Mouse (Mus musculus) mature B cell (primary cell): Measurements from ENCODE around the gene Sstr4.

Experiments used
- in situ Hi-C: fragments of 300-500 bp; cut with MboI; formaldehyde crosslinking; loops from 2 replicates; pipeline ENCODE4 v1.14.3; 2019

The Sstr4 gene

GRCm38 (mm10) chr2:148428523-148428922 lies 33.4 kb downstream of the Sstr4 start:
- in situ Hi-C loops, result no loop called here

GRCm38 (mm10) chr2:148429001-148429505 lies 33.9 kb downstream of the Sstr4 start:
- in situ Hi-C loops, result no loop called here

GRCm38 (mm10) chr2:148430941-148431340 lies 35.8 kb downstream of the Sstr4 start:
- in situ Hi-C loops, result no loop called here

DNA sequence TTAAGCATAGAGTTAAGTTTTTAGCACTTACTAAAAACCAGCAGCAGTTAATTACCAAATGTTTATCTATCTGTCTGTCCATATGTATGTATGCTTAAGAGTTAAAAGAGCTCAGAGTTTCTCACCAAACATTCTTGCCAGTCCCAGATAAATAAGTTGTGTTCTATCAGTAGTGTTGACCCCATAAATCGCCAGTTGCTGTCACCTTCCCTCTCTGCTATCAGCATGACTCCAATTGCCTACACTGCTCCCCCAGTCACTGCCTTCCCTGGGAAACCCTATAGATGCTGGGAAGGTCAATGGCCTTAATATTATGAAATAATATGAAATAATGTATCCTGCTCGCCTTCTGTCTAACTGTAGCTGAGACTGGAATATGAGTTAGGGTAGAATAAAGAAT lies 37.2 kb downstream of the Sstr4 start:
- in situ Hi-C loops, result no loop called here

GRCm38 (mm10) chr2:148436285-148436684 lies 41.1 kb downstream of the Sstr4 start:
- in situ Hi-C loops, result loop anchor here (5.0 kb wide), 1 partner anchor 51 kb away; no protein-coding TSS in a partner anchor

DNA sequence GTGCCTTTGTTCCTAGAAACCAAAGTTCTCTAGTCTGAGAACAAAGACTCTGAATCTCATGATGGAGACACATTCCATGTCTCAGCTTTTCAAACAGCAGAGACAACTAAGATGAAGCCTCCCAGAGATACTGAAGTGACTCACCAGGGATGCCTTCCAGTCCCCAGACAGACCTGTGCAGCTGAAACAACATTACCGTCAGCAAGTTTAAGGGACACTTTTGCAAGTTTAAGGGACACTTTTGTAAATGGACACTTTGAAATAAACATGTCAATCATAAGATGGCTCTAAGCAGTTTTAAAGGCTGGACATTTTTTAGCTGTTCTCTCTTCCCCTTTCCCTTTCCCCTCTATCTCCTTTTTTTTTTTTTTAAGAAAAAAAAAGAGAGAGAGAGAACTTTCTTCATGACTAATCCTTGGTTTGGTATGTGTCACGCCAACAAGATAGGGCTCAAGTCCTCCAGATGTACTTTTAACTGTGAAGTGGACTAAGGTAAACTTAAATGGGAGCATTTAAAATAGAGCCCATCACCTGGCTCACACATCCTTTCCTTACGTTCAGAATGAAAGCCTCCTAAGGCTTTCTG lies 44.6 kb downstream of the Sstr4 start:
- in situ Hi-C loops, result loop anchor here (5.0 kb wide), 1 partner anchor 48 kb away; no protein-coding TSS in a partner anchor

DNA sequence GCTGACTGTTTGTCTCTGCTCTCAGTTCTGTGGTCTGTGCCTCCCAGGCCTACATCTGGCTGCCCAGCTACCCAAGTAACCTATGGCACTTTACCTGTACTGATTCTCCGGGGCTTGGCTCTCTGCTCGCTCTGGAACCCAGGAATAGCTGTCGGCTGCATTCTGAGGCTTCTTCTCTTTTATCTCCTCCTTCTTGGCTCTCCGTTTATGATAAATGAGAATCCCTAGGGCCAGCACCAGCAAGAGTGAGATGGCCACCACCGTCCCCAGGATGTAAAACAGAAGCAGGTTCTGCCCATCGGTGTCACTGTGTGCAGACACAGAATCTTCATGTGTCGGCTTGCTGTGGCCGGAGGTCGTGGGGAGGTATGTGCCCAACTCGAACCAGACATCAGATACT lies 46.3 kb downstream of the Sstr4 start:
- in situ Hi-C loops, result no loop called here

GRCm38 (mm10) chr2:148442172-148442571 lies 47.0 kb downstream of the Sstr4 start:
- in situ Hi-C loops, result no loop called here

DNA sequence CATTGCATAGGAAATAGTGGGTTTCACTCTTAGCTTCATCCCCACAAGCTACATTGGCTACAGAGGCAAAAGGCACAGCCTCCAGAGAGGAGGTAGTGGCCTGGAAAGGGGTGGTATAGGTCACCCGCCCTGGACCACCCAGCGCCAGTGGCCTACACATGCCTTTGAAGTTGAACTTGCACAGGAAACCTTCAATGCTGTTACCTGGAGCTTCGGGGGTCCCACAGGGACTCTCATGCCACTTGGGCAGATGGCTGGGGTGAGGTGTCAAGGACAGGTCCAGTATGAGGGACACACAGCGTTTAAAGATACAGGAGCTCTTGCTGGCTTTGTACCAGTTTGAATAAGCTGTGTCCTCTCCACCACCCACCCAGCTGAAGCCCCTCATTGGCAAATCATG lies 47.6 kb downstream of the Sstr4 start:
- in situ Hi-C loops, result no loop called here

DNA sequence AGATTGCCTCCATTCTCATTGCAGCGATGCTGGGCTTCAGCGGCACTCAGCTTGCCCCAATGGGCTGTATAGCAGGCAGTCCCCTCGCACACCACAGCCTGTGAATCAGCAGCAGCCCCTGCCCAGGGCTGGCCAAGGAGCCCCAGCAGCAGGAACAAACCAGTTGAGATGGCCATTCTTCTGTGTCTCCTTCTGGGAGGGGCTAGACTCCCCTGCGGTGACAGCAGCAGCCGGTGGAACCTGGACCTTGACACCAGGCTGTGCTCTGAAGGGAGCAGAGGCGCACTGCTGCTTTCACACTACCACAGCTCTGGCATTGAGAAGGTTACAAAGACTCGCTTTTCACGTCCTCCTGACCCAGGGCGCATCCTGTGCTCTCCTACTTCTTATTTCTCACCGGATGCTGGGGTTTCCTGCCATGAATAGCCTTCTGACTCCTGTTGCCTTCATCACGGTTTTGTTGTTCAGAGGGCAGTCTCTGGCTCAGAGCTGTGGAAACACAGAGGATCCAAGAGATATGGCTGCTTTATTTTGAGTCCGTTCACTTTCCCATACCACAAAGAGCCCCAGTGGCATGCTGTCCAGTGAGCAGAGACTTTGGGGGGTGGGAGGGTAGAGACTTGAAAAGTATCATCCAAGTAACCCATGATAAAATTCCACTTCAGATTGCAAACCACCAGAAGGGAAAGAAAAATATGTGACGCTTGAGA lies 48.3 kb downstream of the Sstr4 start, which contains the start of gene Cd93:
Gene Cd93 (minus strand): TSS at position 315 of the 710 bp plus-strand sequence.
- in situ Hi-C loops, result no loop called here

DNA sequence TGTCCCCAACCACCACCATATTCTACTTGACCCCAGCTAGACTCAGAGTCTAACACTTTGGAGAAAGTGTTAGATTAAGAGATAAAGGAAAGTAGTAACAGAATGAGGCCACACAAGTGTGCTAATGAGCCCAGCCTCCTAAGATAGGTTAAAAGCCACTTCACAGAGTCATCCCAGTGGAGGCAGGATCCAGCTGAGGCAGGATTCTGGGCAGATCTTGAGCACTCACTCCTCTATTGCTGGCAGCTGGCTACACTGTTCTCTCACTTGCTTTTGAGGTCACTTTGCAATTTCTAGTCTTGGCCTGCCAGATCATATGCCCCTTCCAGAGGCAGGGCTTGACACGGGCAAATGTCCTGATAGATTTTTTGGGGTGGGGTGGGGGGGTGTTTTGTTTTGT lies 49.3 kb downstream of the Sstr4 start:
- in situ Hi-C loops, result no loop called here

DNA sequence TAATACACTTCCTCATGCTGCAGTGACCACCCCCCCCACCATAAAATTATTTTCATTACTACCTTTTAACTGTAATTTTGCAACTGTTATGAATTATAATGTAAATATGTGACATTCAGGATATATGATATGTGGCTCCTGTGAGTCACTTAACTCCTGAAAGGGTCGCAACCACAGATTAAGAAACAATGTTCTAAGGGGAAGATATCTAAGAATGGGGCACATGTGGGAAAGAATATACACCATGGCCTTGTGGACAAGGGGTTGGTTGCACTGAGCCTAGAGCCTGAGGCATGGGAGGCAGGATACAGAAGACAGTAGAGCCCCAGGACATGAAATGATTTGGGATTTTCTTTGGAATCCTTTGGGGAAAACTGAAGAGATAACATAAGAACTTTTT lies 50.5 kb downstream of the Sstr4 start:
- in situ Hi-C loops, result no loop called here
